In the genomic region with DNA sequence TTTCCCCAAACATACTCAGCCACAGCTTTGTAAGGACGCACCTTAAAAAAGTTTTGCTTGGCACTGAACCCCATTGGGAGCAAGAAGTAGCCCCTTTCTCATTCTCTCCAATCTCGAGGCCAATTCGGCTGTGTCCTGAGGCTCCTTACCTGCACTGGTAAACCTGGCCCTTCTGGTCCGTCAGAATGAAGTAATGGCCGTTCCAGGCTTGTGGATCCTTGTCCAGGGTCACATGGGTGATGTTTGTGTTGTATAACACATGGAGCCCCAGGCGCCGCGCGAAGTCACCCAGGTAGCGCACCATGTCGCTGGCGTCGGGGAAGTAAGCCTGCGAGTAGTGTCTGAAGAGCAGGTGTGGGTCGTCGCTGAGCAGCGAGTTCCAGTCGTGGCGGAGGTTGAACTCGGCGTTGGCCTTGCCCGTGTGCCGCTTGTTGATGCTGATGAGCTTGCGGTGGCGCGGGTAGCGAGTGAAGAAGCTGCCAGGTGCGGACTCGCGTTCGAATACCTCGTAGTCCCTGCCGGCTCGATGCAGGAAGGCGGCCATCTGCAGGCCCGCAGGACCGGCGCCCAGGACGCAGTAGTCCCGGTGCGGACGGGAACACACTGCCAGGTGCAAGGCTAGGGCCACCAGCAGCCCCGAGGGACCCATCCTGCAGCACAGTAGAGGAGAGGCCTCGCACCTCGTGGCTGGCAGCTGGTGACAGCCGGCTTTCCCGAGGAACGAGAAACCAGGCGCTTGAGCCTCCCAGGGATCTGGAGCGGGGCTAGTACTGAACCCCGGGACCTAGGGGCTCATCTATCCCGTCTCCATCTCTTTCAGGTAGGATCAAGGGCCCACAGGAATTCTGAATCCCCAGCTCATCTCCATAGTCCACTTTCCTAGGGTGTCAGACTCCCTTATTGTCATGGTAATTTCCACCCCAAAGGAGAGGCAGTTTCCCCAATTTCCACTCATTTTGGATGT, we compare ENCODE assay signal across 8 mouse cellular contexts. TPM values are rescaled to one million over a fixed set of nuclear protein-coding genes. Genes with fewer than 3 reads are reported as not detected.
A peak's percentile ranks its signal among the peaks of the same experiment; 100 is the strongest.
DNase-seq lines count a peak whose midpoint lies in the region; ATAC-seq and TF ChIP-seq lines count a peak whose summit lies in the region.

No protein-coding gene starts in this region.

- H3K9me3 ChIP-seq in forebrain, embryonic 12.5 days = no peaks in the 10 kb centered on the region
- no peaks in the 10 kb centered on the region for H3K9me3 ChIP-seq in limb, embryonic 11.5 days (ENCODE audit: control insufficient read depth, low read length)
- H3K9me3 ChIP-seq in neural tube, embryonic 11.5 days (ENCODE audit: control insufficient read depth, low read length) = no peaks in the 10 kb centered on the region

- no peaks in the 10 kb centered on the region; the same call in 1 of the 2 replicates for H3K4me1 ChIP-seq in lung, adult 2 months (ENCODE audit: control insufficient read depth, insufficient read depth, low read length)
- peaks cover 24% of the 10 kb centered on the region for H3K4me1 ChIP-seq in forebrain, embryonic 12.5 days
- H3K4me1 ChIP-seq in limb, embryonic 11.5 days (ENCODE audit: control insufficient read depth, insufficient read depth, low read length) = peaks cover 9% of the 10 kb centered on the region
- peaks cover 9% of the 10 kb centered on the region for H3K4me1 ChIP-seq in neural tube, embryonic 11.5 days (ENCODE audit: control insufficient read depth, insufficient read depth, low read length)

- DNase-seq in lung, adult 2 months = no peak
- no peak for DNase-seq in lung, postnatal 10 days
- DNase-seq in cerebellum, adult 11-12 months = peak; percentile 73
- peak; percentile 44 for DNase-seq in limb, embryonic 11.5 days (ENCODE audit: low spot score)
- DNase-seq in neural tube, embryonic 11.5 days (ENCODE audit: low spot score) = peak; percentile 26
- no peak for DNase-seq in ovary, postnatal 14 days (ENCODE audit: low spot score)
- no peak for DNase-seq in ovary, adult 18-20 months (ENCODE audit: low spot score)

- no peak for TF ChIP-seq POLR2A in lung, adult 2 months (IDR thresholded peaks at IDR 0.05; ENCODE audit: borderline replicate concordance, extremely low read depth, low read depth, low read length)

- H3K27ac ChIP-seq in forebrain, embryonic 12.5 days = no peak overlapping the region; the same call in 1 of the 2 replicates
- no peak overlapping the region for H3K27ac ChIP-seq in limb, embryonic 11.5 days (replicated peaks; ENCODE audit: low read depth, low read length)
- H3K27ac ChIP-seq in neural tube, embryonic 11.5 days (ENCODE audit: low read depth, low read length) = no peak overlapping the region

- no peak for TF ChIP-seq CTCF in lung, adult 2 months (IDR thresholded peaks at IDR 0.05; ENCODE audit: insufficient read depth, low read length)

- H3K4me3 ChIP-seq in lung, adult 2 months (replicated peaks; ENCODE audit: extremely low read depth, low read depth, low read length) = peak overlapping the region; percentile 16
- peak overlapping the region; percentile 60 for H3K4me3 ChIP-seq in forebrain, embryonic 12.5 days (replicated peaks)
- H3K4me3 ChIP-seq in limb, embryonic 11.5 days (ENCODE audit: low read depth, low read length) = peak overlapping the region; percentile 41
- H3K4me3 ChIP-seq in neural tube, embryonic 11.5 days (ENCODE audit: low read depth, low read length) = peak overlapping the region; percentile 43

- 12% methylated on average over 52 of the region's 52 CpGs for WGBS in lung, adult 2 months
- WGBS in forebrain, embryonic 12.5 days = 11% methylated on average over 52 of the region's 52 CpGs
- 8% methylated on average over 52 of the region's 52 CpGs for WGBS in limb, embryonic 11.5 days
- 10% methylated on average over 52 of the region's 52 CpGs for WGBS in neural tube, embryonic 11.5 days

- peaks cover 45% of the 10 kb centered on the region for H3K36me3 ChIP-seq in forebrain, embryonic 12.5 days (replicated peaks)
- peaks cover 25% of the 10 kb centered on the region for H3K36me3 ChIP-seq in limb, embryonic 11.5 days (ENCODE audit: control insufficient read depth, insufficient read depth, low read length)
- H3K36me3 ChIP-seq in neural tube, embryonic 11.5 days (ENCODE audit: control insufficient read depth, insufficient read depth, low read length) = peaks cover 19% of the 10 kb centered on the region

- ATAC-seq in forebrain, embryonic 12.5 days (ENCODE audit: low FRiP score) = peak; percentile 61
- 0 out of 2 replicates have a peak, but pooled peaks have one; percentile 46 for ATAC-seq in limb, embryonic 11.5 days (ENCODE audit: insufficient number of reproducible peaks, low FRiP score, low TSS enrichment, low read depth)
- peak; percentile 54 for ATAC-seq in neural tube, embryonic 11.5 days (ENCODE audit: insufficient read depth, low FRiP score, low TSS enrichment)

- peak overlapping the region; percentile 51 for H3K9ac ChIP-seq in forebrain, embryonic 12.5 days
- H3K9ac ChIP-seq in limb, embryonic 11.5 days (ENCODE audit: low read length) = peak overlapping the region; percentile 35
- H3K9ac ChIP-seq in neural tube, embryonic 11.5 days (ENCODE audit: low read length) = peak overlapping the region; percentile 53

- H3K27me3 ChIP-seq in forebrain, embryonic 12.5 days = peaks cover 14% of the 10 kb centered on the region
- peaks cover 9% of the 10 kb centered on the region for H3K27me3 ChIP-seq in limb, embryonic 11.5 days (ENCODE audit: control insufficient read depth, insufficient read depth, low read length)
- H3K27me3 ChIP-seq in neural tube, embryonic 11.5 days (ENCODE audit: control insufficient read depth, insufficient read depth, low read length) = 0 out of 2 replicates have a peak, but pooled peaks cover 2% of the 10 kb centered on the region

- peak overlapping the region; percentile 79 for H3K4me2 ChIP-seq in forebrain, embryonic 12.5 days
- H3K4me2 ChIP-seq in limb, embryonic 11.5 days (ENCODE audit: low read depth, severe bottlenecking) = peak overlapping the region; percentile 72
- peak overlapping the region; percentile 60 for H3K4me2 ChIP-seq in neural tube, embryonic 11.5 days (ENCODE audit: low read depth)

RNA-seq across cellular contexts. Expression of a gene that starts 0.8 kb away (rescaled TPM):
- polyA plus RNA-seq in lung, adult 2 months (2012; rRNA removed) = 1.8 and 2.4 TPM in 2 replicates
- 7.5 and 8.3 TPM in 2 replicates for polyA plus RNA-seq in forebrain, embryonic 12.5 days (2016; fragmentation: Nextera tagmentation; extraction: Ambion mirVana)
- 6.1 and 7.2 TPM in 2 replicates for polyA plus RNA-seq in limb, embryonic 11.5 days (2014; fragmentation: Nextera tagmentation; extraction: Ambion mirVana)
- polyA plus RNA-seq in neural tube, embryonic 11.5 days (2014; fragmentation: Nextera tagmentation; extraction: Ambion mirVana) = 4.1 and 5.7 TPM in 2 replicates

RNA-seq across cellular contexts. Expression of a gene that starts 14.9 kb away (rescaled TPM):
- 62.7 and 91.2 TPM in 2 replicates for polyA plus RNA-seq in lung, adult 2 months (2012; rRNA removed)
- polyA plus RNA-seq in forebrain, embryonic 12.5 days (2016; fragmentation: Nextera tagmentation; extraction: Ambion mirVana) = 219 and 234 TPM in 2 replicates
- 249 and 259 TPM in 2 replicates for polyA plus RNA-seq in limb, embryonic 11.5 days (2014; fragmentation: Nextera tagmentation; extraction: Ambion mirVana)
- polyA plus RNA-seq in neural tube, embryonic 11.5 days (2014; fragmentation: Nextera tagmentation; extraction: Ambion mirVana) = 233 and 243 TPM in 2 replicates

RNA-seq across cellular contexts. Expression of a gene that starts 26.9 kb away (rescaled TPM):
- 138 and 165 TPM in 2 replicates for polyA plus RNA-seq in lung, adult 2 months (2012; rRNA removed)
- 203 and 210 TPM in 2 replicates for polyA plus RNA-seq in forebrain, embryonic 12.5 days (2016; fragmentation: Nextera tagmentation; extraction: Ambion mirVana)
- 263 and 266 TPM in 2 replicates for polyA plus RNA-seq in limb, embryonic 11.5 days (2014; fragmentation: Nextera tagmentation; extraction: Ambion mirVana)
- polyA plus RNA-seq in neural tube, embryonic 11.5 days (2014; fragmentation: Nextera tagmentation; extraction: Ambion mirVana) = 262 and 277 TPM in 2 replicates

Comparison
In these comparisons a context has a peak if more than half of its experiments do, and no peak if none do; other contexts are left out.
1. DNase-seq: peak in cerebellum, adult 11-12 months (single experiment), limb, embryonic 11.5 days (single experiment) and neural tube, embryonic 11.5 days (single experiment); none in lung, adult 2 months (single experiment), lung, postnatal 10 days (single experiment), ovary, postnatal 14 days (single experiment) and ovary, adult 18-20 months (single experiment).
2. Peak in every context shown above with its lines, with median percentiles within 50 percentile points of each other: H3K4me3 ChIP-seq, ATAC-seq, H3K4me2 ChIP-seq and H3K9ac ChIP-seq.